Mouse (Mus musculus): ENCODE measurements around the gene Vmn1r157. TPM values are rescaled to one million over a fixed set of nuclear protein-coding genes. Genes with fewer than 3 reads are reported as not detected.
"Not testable (repeated sequence)": the region's sequence is repeated elsewhere in the genome, so short reads cannot be mapped to it uniquely, and the experiment has no call there.

Gene Vmn1r157
- total RNA-seq (2021) (not detected), polyA plus RNA-seq (2012; rRNA removed) (not detected in 2 replicates)
- long read RNA-seq, result 0 reads

- 15% methylated on average over 2 of the region's 3 CpGs for WGBS
Measured at GRCm38 (mm10) chr7:22761397-22761796, at the start of gene Vmn1r157. Vmn1r157 (plus strand) TSS chr7:22761697.

DNA sequence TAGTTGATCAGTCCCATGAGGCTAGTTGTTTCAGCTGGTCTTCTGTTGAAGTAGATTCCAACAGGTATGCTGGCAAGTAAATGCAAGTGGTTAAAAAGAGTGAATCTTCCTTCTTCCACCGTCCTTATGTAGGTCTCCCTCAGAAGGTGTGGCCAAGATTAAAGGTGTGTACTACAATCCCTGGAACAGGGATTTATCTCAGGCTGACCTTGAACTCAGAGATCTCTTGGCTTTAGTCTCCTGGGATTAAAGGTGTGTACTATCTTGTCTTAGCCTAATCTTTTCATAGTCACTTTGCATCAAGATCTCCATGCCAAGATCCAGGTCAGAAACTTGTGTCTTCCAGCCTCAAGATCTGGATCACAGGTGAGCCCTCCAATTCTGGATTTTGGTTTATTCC lies 41.9 kb upstream of the Vmn1r157 start, which contains the start of gene Gm4567:
Gene Gm4567 (minus strand): TSS at position 101 of the 400 bp plus-strand sequence.
- H3K4me1 ChIP-seq (ENCODE audit: control insufficient read depth, insufficient read depth, low read length); H3K4me3 ChIP-seq; H3K79me2 ChIP-seq (replicated peaks; ENCODE audit: control insufficient read depth, insufficient read depth, low read length); DNase-seq; H3K27me3 ChIP-seq (ENCODE audit: control insufficient read depth, insufficient read depth, low read length); H3K27ac ChIP-seq; H3K9ac ChIP-seq (ENCODE audit: low read depth, low read length); H3K36me3 ChIP-seq (ENCODE audit: control insufficient read depth, insufficient read depth, low read length); intact Hi-C loops (cut with DNase I): not testable (repeated sequence)
- no CpG with 5 or more reads among the region's 1 CpGs for WGBS

More at GRCm38 (mm10) chr7:22761397-22761796, at the start of gene Vmn1r157:
- H3K4me1 ChIP-seq (ENCODE audit: control insufficient read depth, insufficient read depth, low read length); H3K27me3 ChIP-seq (ENCODE audit: control insufficient read depth, insufficient read depth, low read length); DNase-seq; H3K79me2 ChIP-seq (replicated peaks; ENCODE audit: control insufficient read depth, insufficient read depth, low read length); H3K27ac ChIP-seq; intact Hi-C loops (cut with DNase I); H3K9ac ChIP-seq (ENCODE audit: low read depth, low read length); H3K36me3 ChIP-seq (ENCODE audit: control insufficient read depth, insufficient read depth, low read length); H3K4me3 ChIP-seq: not testable (repeated sequence)

DNA sequence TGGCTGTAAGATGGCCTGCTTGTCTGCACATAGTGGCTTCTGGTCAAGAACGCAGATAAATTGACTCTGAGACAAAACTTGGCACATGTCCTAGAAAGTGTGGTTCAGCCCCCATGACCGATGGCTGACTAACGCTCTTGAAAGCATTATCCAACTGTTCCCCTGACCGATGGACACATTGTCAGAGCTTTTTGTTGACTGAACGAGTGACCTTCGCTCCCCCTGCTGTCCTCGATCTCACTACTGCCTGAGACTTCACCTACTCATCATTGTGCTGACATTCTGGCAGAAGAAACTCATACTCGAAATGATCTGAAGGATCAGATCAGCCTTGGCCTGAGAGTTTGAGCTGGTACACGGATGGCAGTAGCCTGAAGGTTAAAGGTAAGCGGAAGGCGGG lies 14.5 kb downstream of the Vmn1r157 start:
- WGBS, result 80% methylated on average over 7 of the region's 11 CpGs
- H3K9ac ChIP-seq (ENCODE audit: low read depth, low read length); H3K4me3 ChIP-seq; H3K4me1 ChIP-seq (ENCODE audit: control insufficient read depth, insufficient read depth, low read length); H3K79me2 ChIP-seq (replicated peaks; ENCODE audit: control insufficient read depth, insufficient read depth, low read length); H3K27me3 ChIP-seq (ENCODE audit: control insufficient read depth, insufficient read depth, low read length); intact Hi-C loops (cut with DNase I); H3K27ac ChIP-seq; H3K36me3 ChIP-seq (ENCODE audit: control insufficient read depth, insufficient read depth, low read length); DNase-seq: not testable (repeated sequence)

DNA sequence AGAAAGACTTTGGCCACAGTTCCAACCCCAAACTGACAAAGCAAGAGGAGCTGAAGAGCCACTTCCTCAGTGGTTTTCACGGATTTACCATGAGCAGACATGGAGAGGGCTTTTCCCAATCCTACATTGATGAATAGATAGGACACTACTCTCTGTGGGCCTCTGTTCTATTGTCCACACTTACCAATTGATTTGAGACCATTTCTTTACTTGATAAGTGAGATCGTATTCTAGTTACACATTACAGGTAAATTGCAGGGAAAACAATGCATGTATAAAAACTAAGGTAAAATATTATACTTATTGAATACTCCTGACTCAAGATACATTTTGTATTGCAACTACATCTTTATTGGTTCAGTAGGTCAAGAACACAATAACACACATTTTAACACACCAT lies 29.2 kb downstream of the Vmn1r157 start, which contains the start of gene Vmn1r158:
Gene Vmn1r158 (minus strand): TSS at position 101 of the 400 bp plus-strand sequence.
- H3K4me3 ChIP-seq; H3K36me3 ChIP-seq (ENCODE audit: control insufficient read depth, insufficient read depth, low read length); H3K27ac ChIP-seq; DNase-seq; H3K27me3 ChIP-seq (ENCODE audit: control insufficient read depth, insufficient read depth, low read length); H3K4me1 ChIP-seq (ENCODE audit: control insufficient read depth, insufficient read depth, low read length); H3K9ac ChIP-seq (ENCODE audit: low read depth, low read length); intact Hi-C loops (cut with DNase I); H3K79me2 ChIP-seq (replicated peaks; ENCODE audit: control insufficient read depth, insufficient read depth, low read length): not testable (repeated sequence)
- 35% methylated on average over 2 of the region's 2 CpGs for WGBS

Other genes with a start within 250 kb of the Vmn1r157 start
- gene Vmn1r152, start 238.7 kb upstream of the Vmn1r157 start, total RNA-seq (2021), result not detected
- not detected in 2 replicates for gene Vmn1r152, start 238.7 kb upstream of the Vmn1r157 start, polyA plus RNA-seq (2012; rRNA removed)
- not detected for gene Gm8677, start 226.8 kb upstream of the Vmn1r157 start, total RNA-seq (2021)
- gene Gm8677, start 226.8 kb upstream of the Vmn1r157 start, polyA plus RNA-seq (2012; rRNA removed), result not detected in 2 replicates
- gene Gm4201, start 196.4 kb upstream of the Vmn1r157 start, total RNA-seq (2021), result not detected
- not detected in 2 replicates for gene Gm4201, start 196.4 kb upstream of the Vmn1r157 start, polyA plus RNA-seq (2012; rRNA removed)
- not detected for gene Gm4565, start 173.6 kb upstream of the Vmn1r157 start, total RNA-seq (2021)
- gene Gm4565, start 173.6 kb upstream of the Vmn1r157 start, polyA plus RNA-seq (2012; rRNA removed), result not detected in 2 replicates
- gene Vmn1r155, start 103.7 kb upstream of the Vmn1r157 start, total RNA-seq (2021), result not detected
- gene Vmn1r155, start 103.7 kb upstream of the Vmn1r157 start, polyA plus RNA-seq (2012; rRNA removed), result not detected in 2 replicates
- gene Gm8693, start 69.4 kb upstream of the Vmn1r157 start, total RNA-seq (2021), result not detected
- not detected in 2 replicates for gene Gm8693, start 69.4 kb upstream of the Vmn1r157 start, polyA plus RNA-seq (2012; rRNA removed)
- gene Gm4567, start 42.0 kb upstream of the Vmn1r157 start, total RNA-seq (2021), result not detected
- gene Gm4567, start 42.0 kb upstream of the Vmn1r157 start, polyA plus RNA-seq (2012; rRNA removed), result not detected in 2 replicates
- gene Vmn1r158, start 29.1 kb downstream of the Vmn1r157 start, total RNA-seq (2021), result not detected
- not detected in 2 replicates for gene Vmn1r158, start 29.1 kb downstream of the Vmn1r157 start, polyA plus RNA-seq (2012; rRNA removed)
- gene Vmn1r159, start 81.9 kb downstream of the Vmn1r157 start, total RNA-seq (2021), result not detected
- not detected in 2 replicates for gene Vmn1r159, start 81.9 kb downstream of the Vmn1r157 start, polyA plus RNA-seq (2012; rRNA removed)
- not detected for gene Vmn1r160, start 109.5 kb downstream of the Vmn1r157 start, total RNA-seq (2021)
- not detected in 2 replicates for gene Vmn1r160, start 109.5 kb downstream of the Vmn1r157 start, polyA plus RNA-seq (2012; rRNA removed)
- gene Gm4214, start 223.0 kb downstream of the Vmn1r157 start, total RNA-seq (2021), result not detected
- not detected in 2 replicates for gene Gm4214, start 223.0 kb downstream of the Vmn1r157 start, polyA plus RNA-seq (2012; rRNA removed)